Mouse (Mus musculus) liver, embryonic 15.5 days (tissue): ENCODE results near the gene Fitm1. TPM values are rescaled to one million over a fixed set of nuclear protein-coding genes. Genes with fewer than 3 reads are reported as not detected.
A peak's percentile ranks its signal among the peaks of the same experiment; 100 is the strongest.

Source experiments
- ATAC-seq: fragments of 200-750 bp; cut with Nextera tagmentation; 2 replicates; pipeline ENCODE4 v1.8.0; 2017; ENCODE audit warnings: moderate number of reproducible peaks, mild to moderate bottlenecking, moderate library complexity; ENCODE audit not compliant: insufficient read depth
- H3K27ac ChIP-seq: fragments of 300-500 bp; sonication (generic); replicated peaks from 2 replicates; pipeline ENCODE4 v1.5.1; 2015; ENCODE audit warnings: mild to moderate bottlenecking, inconsistent platforms
- H3K27me3 ChIP-seq: fragments of 300-500 bp; sonication (generic); 2 replicates; pipeline ENCODE4 v1.6.1; 2015; ENCODE audit warnings: mild to moderate bottlenecking, inconsistent platforms
- H3K36me3 ChIP-seq: fragments of 300-500 bp; sonication (generic); replicated peaks from 2 replicates; pipeline ENCODE4 v1.6.1; 2015; ENCODE audit warnings: moderate library complexity, mild to moderate bottlenecking, inconsistent platforms
- H3K4me1 ChIP-seq: fragments of 300-500 bp; sonication (generic); replicated peaks from 2 replicates; pipeline ENCODE4 v1.6.1; 2015; ENCODE audit warnings: inconsistent platforms
- H3K4me2 ChIP-seq: fragments of 300-500 bp; sonication (generic); 2 replicates; pipeline ENCODE4 v1.6.1; 2015; ENCODE audit warnings: moderate library complexity, mild to moderate bottlenecking, inconsistent platforms
- H3K4me3 ChIP-seq: fragments of 300-500 bp; sonication (generic); replicated peaks from 2 replicates; pipeline ENCODE4 v1.5.1; 2015; ENCODE audit warnings: mild to moderate bottlenecking, inconsistent platforms
- H3K9ac ChIP-seq: fragments of 300-500 bp; sonication (generic); 2 replicates; pipeline ENCODE4 v1.6.1; 2015; ENCODE audit warnings: moderate library complexity, mild to moderate bottlenecking, inconsistent platforms
- H3K9me3 ChIP-seq: fragments of 300-500 bp; sonication (generic); replicated peaks from 2 replicates; pipeline ENCODE4 v1.6.1; 2016; ENCODE audit warnings: inconsistent platforms
- WGBS: fragments of 180-500 bp; shearing (Covaris S2); methylation state at CpG from one replicate; pipeline ENCODE4 v1.1.7; 2015; ENCODE audit warnings: mixed read lengths; ENCODE audit not compliant: insufficient replicate concordance; 5-methylcytosine and 5-hydroxymethylcytosine counted together
- polyA plus RNA-seq: library from polyadenylated mRNA; unstranded; fragments of >200 nt; fragmentation: Nextera tagmentation; extraction: Ambion mirVana; gene quantifications from 2 replicates; pipeline ENCODE4 v1.2.1, GENCODE M21; 2015

Gene Fitm1
- polyA plus RNA-seq, 1 experiment from 2014 or later: 1.9 TPM

- Histone ChIP-seq H3K4me1 (peaks cover 22% of the 10 kb centered on the region), H3K36me3 (peaks cover 52% of the 10 kb centered on the region), H3K4me3 (no peak overlapping the region), H3K9ac (no peak overlapping the region), H3K9me3 (no peaks in the 10 kb centered on the region), H3K4me2 (no peak overlapping the region), H3K27me3 (no peaks in the 10 kb centered on the region), H3K27ac (no peak overlapping the region)
- WGBS: 73% methylated on average over 2 of the region's 2 CpGs
- no peak for ATAC-seq
Measured at GRCm38 (mm10) chr14:55570588-55570987, 4.8 kb upstream of the Fitm1 start.

GRCm38 (mm10) chr14:55571760-55572159 lies 3.7 kb upstream of the Fitm1 start:
- no peaks in the 10 kb centered on the region for H3K27me3 ChIP-seq
- H3K9me3 ChIP-seq: no peaks in the 10 kb centered on the region
- H3K9ac ChIP-seq: no peak overlapping the region; the same call in 1 of the 2 replicates
- peaks cover 40% of the 10 kb centered on the region for H3K36me3 ChIP-seq
- peaks cover 32% of the 10 kb centered on the region for H3K4me1 ChIP-seq
- H3K4me2 ChIP-seq: no peak overlapping the region
- ATAC-seq: no peak
- H3K4me3 ChIP-seq: no peak overlapping the region
- H3K27ac ChIP-seq: peak overlapping the region; percentile 29; the same call in 1 of the 2 replicates

- 58% methylated on average over 13 of the region's 13 CpGs for WGBS
- H3K4me1 ChIP-seq: peaks cover 51% of the 10 kb centered on the region
- no peaks in the 10 kb centered on the region for H3K9me3 ChIP-seq
- no peak overlapping the region for H3K9ac ChIP-seq
- H3K4me3 ChIP-seq: no peak overlapping the region
- H3K27me3 ChIP-seq: no peaks in the 10 kb centered on the region
- H3K27ac ChIP-seq: no peak overlapping the region
- no peak overlapping the region for H3K4me2 ChIP-seq
- ATAC-seq: no peak
- H3K36me3 ChIP-seq: peaks cover 14% of the 10 kb centered on the region
Measured at GRCm38 (mm10) chr14:55575711-55576110, 294 bp downstream of the Fitm1 start.

DNA sequence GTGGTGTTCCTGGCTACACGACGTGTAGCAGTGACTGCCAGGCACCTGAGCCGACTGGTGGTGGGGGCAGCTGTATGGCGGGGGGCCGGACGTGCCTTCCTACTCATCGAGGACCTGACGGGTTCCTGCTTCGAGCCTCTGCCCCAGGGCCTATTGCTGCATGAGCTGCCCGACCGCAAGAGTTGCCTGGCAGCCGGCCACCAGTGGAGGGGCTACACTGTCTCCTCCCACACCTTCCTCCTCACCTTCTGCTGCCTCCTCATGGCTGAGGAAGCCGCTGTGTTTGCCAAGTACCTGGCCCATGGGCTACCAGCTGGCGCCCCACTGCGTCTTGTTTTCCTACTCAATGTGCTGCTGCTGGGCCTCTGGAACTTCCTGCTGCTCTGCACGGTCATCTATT lies 959 bp downstream of the Fitm1 start:
- WGBS: 73% methylated on average over 16 of the region's 16 CpGs
- no peak for ATAC-seq

GRCm38 (mm10) chr14:55577871-55578667 lies 2.7 kb downstream of the Fitm1 start, which contains the start of gene Psme1:
Gene Psme1, plus strand, starts transcription at chr14:55578123.
- under 1% methylated on average over 32 of the region's 32 CpGs for WGBS
- peak within 1 kb of the TSS; percentile 80 for H3K4me3 ChIP-seq
- peak; percentile 78 for ATAC-seq
- peak within 1 kb of the TSS; percentile 85 for H3K9ac ChIP-seq
- no peaks in the 10 kb centered on the region for H3K27me3 ChIP-seq
- peaks cover 25% of the 10 kb centered on the region for H3K36me3 ChIP-seq
- peaks cover 48% of the 10 kb centered on the region for H3K4me1 ChIP-seq
- peak within 1 kb of the TSS; percentile 90 for H3K4me2 ChIP-seq
- peak within 1 kb of the TSS; percentile 84 for H3K27ac ChIP-seq
- no peaks in the 10 kb centered on the region for H3K9me3 ChIP-seq

More for the DNA sequence above, 959 bp downstream of the Fitm1 start:
- H3K27ac ChIP-seq: no peak overlapping the region
- no peak overlapping the region for H3K4me2 ChIP-seq
- no peak overlapping the region for H3K4me3 ChIP-seq
- H3K9ac ChIP-seq: no peak overlapping the region
- H3K27me3 ChIP-seq: no peaks in the 10 kb centered on the region
- H3K4me1 ChIP-seq: peaks cover 46% of the 10 kb centered on the region
- H3K9me3 ChIP-seq: no peaks in the 10 kb centered on the region
- H3K36me3 ChIP-seq: peaks cover 18% of the 10 kb centered on the region

DNA sequence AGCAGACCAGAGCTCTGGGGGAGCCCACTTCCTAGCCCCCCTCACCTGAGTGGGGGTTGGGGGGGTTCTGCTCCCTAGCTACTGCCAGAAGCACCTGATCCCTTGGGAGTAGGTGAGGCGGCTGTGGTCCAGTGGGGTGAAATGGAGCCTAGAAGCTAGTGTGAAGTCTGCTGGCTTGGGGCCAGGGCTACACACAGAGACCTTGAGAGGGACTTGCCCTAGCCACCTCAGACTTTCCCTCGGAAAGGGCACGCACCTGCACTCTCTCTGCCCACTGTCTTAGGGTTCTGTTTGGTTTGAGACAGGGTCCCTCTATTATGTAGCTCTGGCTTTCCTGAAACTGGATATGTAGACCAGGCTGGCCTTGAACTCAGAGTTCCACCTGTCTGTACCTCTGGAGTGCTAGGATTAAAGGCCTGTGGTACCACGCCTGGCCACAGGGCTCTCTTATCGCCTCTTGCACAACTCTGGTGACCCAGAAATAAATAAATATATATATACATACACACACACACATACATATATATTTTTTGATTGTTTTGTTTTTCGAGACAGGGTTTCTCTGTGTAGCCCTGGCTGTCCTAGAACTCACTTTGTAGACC lies 3.4 kb downstream of the Fitm1 start:
- WGBS: 6% methylated on average over 6 of the region's 6 CpGs
- peak overlapping the region; percentile 84 for H3K27ac ChIP-seq
- peak overlapping the region; percentile 85 for H3K9ac ChIP-seq
- H3K9me3 ChIP-seq: no peaks in the 10 kb centered on the region
- peak overlapping the region; percentile 80 for H3K4me3 ChIP-seq
- peak overlapping the region; percentile 90 for H3K4me2 ChIP-seq
- H3K27me3 ChIP-seq: no peaks in the 10 kb centered on the region
- peaks cover 54% of the 10 kb centered on the region for H3K4me1 ChIP-seq
- peak; percentile 51 for ATAC-seq
- peaks cover 28% of the 10 kb centered on the region for H3K36me3 ChIP-seq

DNA sequence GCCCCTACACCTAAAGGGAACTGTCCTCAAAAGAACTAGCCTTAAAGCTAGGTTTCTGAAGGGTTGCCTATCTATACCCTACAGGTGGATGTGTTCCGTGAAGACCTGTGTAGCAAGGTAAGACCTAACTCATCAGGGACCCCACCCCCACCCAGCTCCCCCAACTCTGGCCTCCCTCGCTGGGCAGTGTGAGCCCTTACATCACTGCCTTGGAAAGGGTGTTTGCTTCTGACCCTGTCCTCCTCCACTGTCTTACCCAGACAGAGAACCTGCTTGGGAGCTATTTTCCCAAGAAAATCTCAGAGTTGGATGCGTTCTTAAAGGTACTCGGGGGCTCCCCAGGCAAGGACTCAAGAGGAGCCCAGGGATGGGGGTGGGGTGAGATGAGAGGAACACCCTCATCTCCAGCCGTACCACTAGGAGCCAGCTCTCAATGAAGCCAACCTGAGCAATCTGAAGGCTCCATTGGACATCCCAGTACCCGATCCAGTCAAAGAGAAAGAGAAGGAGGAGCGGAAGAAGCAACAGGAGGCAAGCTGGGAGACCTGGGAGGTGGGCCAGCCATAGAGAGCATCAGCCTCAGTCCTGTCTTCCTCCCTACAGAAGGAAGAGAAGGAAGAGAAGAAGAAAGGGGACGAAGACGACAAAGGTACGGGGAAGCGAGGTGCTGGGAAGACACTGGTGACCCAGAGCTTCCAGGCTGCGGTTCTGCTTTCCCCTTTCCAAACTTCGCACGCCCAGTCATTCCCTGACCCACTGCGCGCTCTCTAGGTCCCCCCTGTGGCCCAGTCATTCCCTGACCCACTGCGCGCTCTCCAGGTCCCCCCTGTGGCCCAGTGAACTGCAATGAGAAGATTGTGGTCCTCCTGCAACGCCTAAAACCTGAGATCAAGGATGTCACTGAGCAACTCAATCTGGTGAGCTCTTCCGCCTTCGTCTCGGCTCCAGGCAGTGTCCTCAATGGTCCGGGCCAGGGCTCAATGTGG lies 4.4 kb downstream of the Fitm1 start:
- H3K4me3 ChIP-seq: no peak overlapping the region
- H3K4me1 ChIP-seq: peaks cover 64% of the 10 kb centered on the region
- ATAC-seq: no peak
- H3K9ac ChIP-seq: 0 out of 2 replicates have a peak overlapping the region, but pooled peaks have one; percentile 0
- H3K27ac ChIP-seq: peak overlapping the region; percentile 84
- H3K36me3 ChIP-seq: peaks cover 29% of the 10 kb centered on the region
- H3K9me3 ChIP-seq: no peaks in the 10 kb centered on the region
- H3K4me2 ChIP-seq: no peak overlapping the region; the same call in 1 of the 2 replicates
- 80% methylated on average over 23 of the region's 23 CpGs for WGBS
- no peaks in the 10 kb centered on the region for H3K27me3 ChIP-seq

DNA sequence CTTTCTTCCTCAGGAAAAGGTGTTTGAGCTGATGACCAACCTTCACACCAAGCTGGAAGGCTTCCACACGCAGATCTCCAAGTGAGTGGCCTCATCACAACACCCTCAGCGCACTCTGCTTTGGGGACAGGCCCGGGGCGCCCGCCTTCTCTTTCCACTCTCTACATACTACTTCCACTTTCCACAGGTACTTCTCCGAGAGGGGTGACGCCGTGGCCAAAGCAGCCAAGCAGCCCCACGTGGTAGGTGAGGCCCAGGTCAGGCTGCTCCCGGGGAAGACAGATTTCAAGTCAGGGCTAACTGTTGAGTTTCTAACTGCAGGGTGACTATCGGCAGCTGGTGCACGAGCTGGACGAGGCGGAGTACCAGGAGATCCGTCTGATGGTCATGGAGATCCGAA lies 5.3 kb downstream of the Fitm1 start:
- 88% methylated on average over 16 of the region's 16 CpGs for WGBS
- H3K27ac ChIP-seq: no peak overlapping the region
- H3K4me1 ChIP-seq: peaks cover 66% of the 10 kb centered on the region

GRCm38 (mm10) chr14:55581981-55582681 lies 6.7 kb downstream of the Fitm1 start:
- 73% methylated on average over 9 of the region's 9 CpGs for WGBS
- H3K4me1 ChIP-seq: peaks cover 72% of the 10 kb centered on the region
- H3K27ac ChIP-seq: 0 out of 2 replicates have a peak overlapping the region, but pooled peaks have one; percentile 10

More for the DNA sequence above, 5.3 kb downstream of the Fitm1 start:
- Histone ChIP-seq H3K4me2 (no peak overlapping the region), H3K36me3 (peaks cover 29% of the 10 kb centered on the region), H3K27me3 (no peaks in the 10 kb centered on the region), H3K9me3 (no peaks in the 10 kb centered on the region), H3K4me3 (no peak overlapping the region), H3K9ac (no peak overlapping the region)
- no peak for ATAC-seq

DNA sequence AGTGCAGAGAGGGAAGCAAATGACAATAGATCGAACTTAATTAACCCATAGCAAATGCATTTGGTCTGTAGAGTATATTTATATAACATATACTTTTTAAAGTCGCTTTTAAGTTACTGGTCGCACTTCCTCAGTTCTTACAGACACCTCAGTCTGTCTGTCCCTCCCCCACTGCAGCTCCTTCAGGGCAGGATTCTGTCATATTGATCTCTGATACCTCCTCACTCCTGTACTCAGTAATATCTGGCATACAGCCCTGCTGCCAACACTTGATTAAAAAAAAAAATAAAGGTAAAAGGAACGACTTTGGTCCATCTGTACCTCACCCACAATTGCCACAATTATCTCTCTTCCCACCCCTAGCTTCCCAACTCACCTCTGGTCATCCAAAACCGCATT lies 8.9 kb downstream of the Fitm1 start:
- Histone ChIP-seq H3K4me1 (peaks cover 61% of the 10 kb centered on the region), H3K27ac (peak overlapping the region; percentile 98), H3K9ac (peak overlapping the region; percentile 74), H3K4me3 (peak overlapping the region; percentile 75), H3K27me3 (no peaks in the 10 kb centered on the region), H3K9me3 (no peaks in the 10 kb centered on the region), H3K36me3 (peaks cover 48% of the 10 kb centered on the region), H3K4me2 (peak overlapping the region; percentile 94)
- WGBS: 18% methylated on average over 5 of the region's 5 CpGs
- ATAC-seq: no peak

More at GRCm38 (mm10) chr14:55581981-55582681, 6.7 kb downstream of the Fitm1 start:
- Histone ChIP-seq H3K4me3 (no peak overlapping the region), H3K9me3 (no peaks in the 10 kb centered on the region), H3K27me3 (no peaks in the 10 kb centered on the region), H3K36me3 (peaks cover 31% of the 10 kb centered on the region), H3K9ac (no peak overlapping the region), H3K4me2 (no peak overlapping the region)
- no peak for ATAC-seq
